Mouse (Mus musculus): ENCODE results near the gene Hdgfl3.

The Hdgfl3 gene

GRCm38 (mm10) chr7:81934267-81934745, at the start of gene Hdgfl3:
Gene Hdgfl3 (minus strand): TSS chr7:81934473.
- DNase-seq (ENCODE audit: low spot score in 2 of 2), result peak; percentile 67 to 77

DNA sequence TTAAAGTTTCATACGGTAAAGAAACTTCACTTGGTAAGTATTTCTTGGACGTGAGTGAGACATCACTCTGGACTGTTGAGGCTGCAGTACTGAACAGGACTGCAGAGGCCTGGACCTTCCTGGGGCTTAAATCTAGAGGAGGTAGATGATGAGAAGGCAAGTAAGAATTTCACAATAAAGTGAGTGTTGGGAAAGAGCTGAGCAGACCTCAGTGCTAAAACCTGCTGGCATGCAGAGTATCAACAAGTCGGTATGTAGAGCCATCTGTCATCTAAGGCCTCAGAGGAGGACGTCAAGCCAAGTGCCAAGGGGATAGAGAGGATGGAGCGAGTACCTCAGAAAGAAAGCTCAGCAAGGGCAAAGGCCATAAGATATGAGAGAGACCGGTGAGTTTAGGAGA, 49.4 kb upstream of the Hdgfl3 start:
- DNase-seq (ENCODE audit: low spot score in 2 of 2), result no peak

GRCm38 (mm10) chr7:81978304-81978703, 44.0 kb upstream of the Hdgfl3 start:
- DNase-seq (ENCODE audit: low spot score in 2 of 2), result no peak

DNA sequence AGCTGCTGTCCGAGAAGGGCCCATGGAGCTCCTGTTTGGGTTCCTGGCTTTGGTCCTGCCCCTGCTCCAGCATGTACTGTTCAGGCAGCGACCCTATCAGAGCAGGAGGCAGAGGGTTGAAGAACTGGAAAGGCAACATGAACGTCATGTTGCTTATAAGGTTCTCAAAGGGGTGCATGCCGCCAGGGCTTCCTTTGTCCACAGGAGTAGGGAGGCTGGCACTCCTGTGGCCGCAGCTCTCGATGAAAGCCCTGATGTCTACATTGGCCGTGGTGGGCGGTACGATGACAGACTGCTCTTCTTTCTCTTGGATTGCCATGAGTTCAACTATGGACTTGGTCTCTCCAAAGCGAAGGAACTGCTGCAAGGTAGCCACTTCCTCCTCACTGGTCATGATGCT, 40.3 kb upstream of the Hdgfl3 start:
- no peak for DNase-seq (ENCODE audit: low spot score in 2 of 2)

DNA sequence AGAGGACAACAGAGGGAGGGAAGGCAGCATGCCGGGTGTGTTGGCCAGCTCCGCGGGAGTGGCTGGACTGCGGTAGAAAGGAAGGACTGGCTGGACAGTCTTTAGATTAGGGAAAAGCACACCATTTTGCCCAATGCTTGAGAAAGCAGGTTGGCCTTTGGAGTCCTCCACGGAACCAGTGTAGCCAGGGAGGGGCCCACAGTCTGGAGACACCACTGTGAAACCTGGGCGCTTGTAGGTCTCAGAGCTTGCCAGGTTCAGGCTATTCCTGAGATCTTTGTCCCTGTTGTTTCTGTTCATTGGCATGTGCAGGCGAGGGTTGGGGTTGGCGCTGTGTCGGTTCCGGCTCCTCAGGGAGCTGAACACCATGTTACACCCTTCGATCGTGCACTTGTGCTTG, 39.7 kb upstream of the Hdgfl3 start:
- no peak for DNase-seq (ENCODE audit: low spot score in 2 of 2)

DNA sequence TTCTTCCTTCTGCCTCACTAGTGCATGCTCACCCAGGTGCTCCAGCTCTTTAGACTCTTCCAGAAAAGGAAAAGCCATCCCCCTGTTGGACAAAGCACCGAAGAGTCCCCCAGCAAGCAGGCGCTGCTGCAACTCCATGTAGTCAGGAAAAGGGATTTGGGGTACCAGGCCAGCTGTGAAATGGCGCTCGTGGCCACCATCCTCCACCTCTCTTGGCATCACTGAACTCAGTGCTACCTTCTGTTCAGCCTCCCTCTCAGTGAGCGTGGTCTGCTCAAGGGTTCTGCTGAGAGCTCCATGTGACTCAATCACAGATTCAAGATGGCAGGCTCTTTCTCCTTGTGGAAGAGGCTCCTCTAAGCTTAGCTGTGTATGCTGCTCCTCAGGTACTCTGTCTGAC, 39.1 kb upstream of the Hdgfl3 start:
- no peak for DNase-seq (ENCODE audit: low spot score in 2 of 2)

GRCm38 (mm10) chr7:81968975-81969374, 34.7 kb upstream of the Hdgfl3 start:
- DNase-seq (ENCODE audit: low spot score in 2 of 2), result no peak

GRCm38 (mm10) chr7:81968451-81968850, 34.2 kb upstream of the Hdgfl3 start:
- DNase-seq (ENCODE audit: low spot score in 2 of 2), result no peak

DNA sequence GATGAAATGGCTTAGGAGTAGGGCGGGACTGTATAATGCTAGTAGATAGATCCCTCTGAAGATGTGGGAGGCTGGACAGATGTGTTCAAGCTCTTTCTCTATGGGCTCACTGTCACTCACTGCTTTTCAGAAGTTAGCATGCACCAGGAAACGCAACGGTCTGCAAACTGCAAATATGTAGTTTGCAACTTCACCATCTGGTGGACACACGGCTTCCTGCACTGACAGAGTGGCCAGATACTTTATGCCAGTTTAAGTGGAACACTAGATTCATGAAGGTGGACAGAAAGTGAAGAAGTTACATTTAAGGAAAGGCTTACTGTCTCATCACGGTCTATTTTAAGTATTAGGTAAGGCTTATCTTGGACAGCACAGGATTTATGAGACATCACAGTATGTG, 31.9 kb upstream of the Hdgfl3 start:
- no peak for DNase-seq (ENCODE audit: low spot score in 2 of 2)

DNA sequence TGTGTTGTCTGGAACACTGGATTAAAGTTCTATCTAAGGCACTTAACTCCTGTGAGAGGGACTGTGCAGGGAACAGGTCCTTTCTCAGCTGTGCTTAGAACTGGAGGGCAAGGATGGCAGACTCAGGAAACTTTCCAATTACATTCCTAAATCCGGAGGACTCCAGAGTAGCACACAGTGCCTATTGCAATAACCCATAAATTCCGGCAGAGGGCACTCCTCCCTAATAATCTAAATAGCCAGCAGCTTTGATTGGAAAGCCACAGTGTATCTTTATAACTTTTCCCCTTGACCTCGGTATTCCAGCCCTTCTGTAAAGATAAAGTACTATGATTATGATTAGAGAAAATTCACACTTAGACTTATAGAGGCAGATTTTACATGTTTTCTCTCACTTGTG, 25.4 kb upstream of the Hdgfl3 start:
- DNase-seq (ENCODE audit: low spot score in 2 of 2), result peak in 1 of 2 experiments; percentile 52

DNA sequence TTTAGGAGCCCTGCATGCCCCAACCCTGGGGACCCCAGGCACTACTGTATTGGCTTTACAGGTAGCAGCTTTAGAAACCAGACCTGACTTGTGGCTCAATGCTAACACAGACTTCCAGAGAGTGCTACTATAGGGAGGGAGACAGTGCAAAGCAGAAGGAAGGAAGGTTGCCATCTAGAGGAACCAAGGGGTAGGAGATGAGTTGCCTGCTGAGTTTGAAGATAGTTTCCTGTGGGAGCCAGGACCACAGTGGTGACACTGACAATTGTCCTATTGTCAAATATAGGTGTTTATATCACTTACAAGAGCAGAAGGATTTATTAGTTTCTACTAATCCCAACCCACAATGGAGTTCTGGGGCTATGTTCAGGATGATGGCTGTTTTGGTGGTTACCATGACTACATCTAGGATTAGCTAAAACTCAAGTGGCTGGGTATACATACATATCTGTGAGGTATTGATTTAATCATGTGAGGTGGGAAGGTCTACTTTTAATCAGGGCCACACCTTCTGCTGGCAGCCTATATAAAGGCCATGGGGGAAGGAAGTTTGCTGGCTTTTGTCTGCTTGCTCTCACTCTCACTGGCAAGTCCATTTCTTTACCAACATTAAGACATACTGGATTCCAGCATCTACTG, 20.1 kb upstream of the Hdgfl3 start:
- peak in 1 of 2 experiments; percentile 56 for DNase-seq (ENCODE audit: low spot score in 2 of 2)

- DNase-seq (ENCODE audit: low spot score in 2 of 2), result peak in 1 of 2 experiments; percentile 53
Observed at GRCm38 (mm10) chr7:81950499-81950898, 16.2 kb upstream of the Hdgfl3 start.

GRCm38 (mm10) chr7:81945398-81945797, 11.1 kb upstream of the Hdgfl3 start:
- DNase-seq (ENCODE audit: low spot score in 2 of 2), result no peak

DNA sequence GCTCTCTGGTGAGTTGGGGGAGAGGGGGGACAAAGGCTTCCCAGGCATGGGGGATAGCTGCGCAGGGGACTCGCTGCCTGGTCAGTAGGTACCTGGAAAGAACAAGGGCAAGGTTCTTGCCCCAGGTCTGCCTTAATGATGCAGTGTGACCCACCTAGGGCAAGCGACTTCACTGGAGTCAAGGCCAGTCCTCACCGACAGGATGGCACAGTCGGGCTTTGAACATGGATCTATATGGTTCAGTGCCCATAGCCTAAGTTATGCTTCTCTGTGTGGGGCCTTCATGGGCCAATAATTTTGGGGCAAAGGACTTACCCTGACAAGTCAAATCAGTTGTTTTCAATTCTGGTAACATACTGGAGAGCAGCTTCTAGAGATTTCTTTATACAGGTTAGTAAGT, 533 bp upstream of the Hdgfl3 start:
- DNase-seq (ENCODE audit: low spot score in 2 of 2), result no peak

DNA sequence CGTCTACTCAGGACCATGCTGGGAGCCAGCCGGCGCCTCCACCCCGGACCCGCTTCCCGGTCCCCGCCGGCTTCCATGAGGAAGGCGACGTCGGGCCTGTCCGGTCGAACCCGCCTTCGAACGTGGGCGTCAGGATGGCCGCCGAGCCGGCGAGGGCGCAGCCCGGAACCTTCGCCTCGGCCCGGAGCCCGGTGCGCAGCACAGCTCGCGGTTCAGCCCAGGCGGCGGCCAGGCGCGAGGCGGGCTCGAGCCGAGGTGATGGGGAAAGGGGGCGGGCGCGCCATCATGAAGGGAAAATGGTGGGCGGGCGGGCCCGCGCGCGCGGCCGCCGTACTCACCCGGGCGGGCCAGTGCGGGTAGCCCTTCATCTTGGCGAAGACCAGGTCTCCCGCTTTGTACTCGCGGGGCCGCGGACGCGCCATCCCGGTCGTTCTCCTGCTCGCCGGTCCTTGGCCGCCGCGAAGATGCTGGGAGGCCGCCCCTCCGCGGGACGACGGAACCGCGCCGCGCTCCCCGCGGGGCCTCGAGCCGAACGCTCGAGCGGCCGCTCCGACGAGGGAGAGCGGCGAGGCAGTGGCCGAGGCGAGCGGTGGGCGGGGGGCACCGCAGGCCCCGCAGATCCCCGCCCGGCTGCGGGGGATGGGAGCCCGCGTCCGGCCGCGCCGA, 539 bp downstream of the Hdgfl3 start:
- peak; percentile 58 to 59 for DNase-seq (ENCODE audit: low spot score in 2 of 2)

- DNase-seq (ENCODE audit: low spot score in 2 of 2), result peak in 1 of 2 experiments; percentile 36
Observed at GRCm38 (mm10) chr7:81933061-81933600, 1.1 kb downstream of the Hdgfl3 start.

DNA sequence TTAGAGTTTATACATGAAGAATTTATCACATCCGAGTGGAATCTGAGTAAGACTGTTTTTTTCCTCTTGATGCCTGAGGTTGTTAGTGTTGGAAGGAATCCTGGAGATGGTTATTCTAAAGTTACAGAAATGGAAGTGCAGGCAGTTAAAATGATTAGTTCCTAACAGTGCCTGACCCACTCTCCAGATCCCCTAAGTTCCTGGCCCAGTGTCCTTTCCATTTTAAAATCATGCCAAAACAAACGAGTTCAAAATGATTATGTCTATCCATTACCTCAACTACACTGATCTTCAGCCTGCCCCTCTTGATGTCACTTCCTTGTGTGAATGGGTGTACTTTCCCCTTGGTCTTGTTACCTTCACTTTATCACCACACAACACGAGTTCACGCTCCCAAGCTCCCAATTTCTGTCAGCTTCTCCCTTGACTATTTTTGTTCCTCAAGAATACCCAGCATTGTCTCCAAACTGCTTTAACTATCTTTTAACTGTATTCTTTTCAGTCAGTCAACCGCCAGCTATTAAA, 1.7 kb downstream of the Hdgfl3 start:
- no peak for DNase-seq (ENCODE audit: low spot score in 2 of 2)

DNA sequence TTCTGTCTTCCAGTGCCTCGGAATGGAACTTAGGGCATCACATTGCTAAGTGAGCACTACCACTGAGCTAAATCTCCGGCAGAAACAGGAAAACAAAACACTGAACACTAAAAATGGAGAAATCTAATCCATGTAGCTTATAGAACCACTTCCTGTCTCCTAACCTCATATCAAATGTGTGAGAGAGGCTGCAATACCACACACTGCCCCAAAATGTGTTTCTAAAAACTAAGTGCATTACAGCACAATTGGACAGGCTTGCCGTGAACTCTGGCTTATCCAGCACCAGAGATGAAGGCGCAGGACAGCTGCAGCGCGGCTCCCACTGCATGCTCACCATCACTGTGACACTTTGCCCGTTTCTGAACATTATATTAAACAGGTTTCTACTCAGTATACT, 5.3 kb downstream of the Hdgfl3 start:
- DNase-seq (ENCODE audit: low spot score in 2 of 2), result no peak

GRCm38 (mm10) chr7:81921379-81921952, 12.8 kb downstream of the Hdgfl3 start:
- no peak for DNase-seq (ENCODE audit: low spot score in 2 of 2)

GRCm38 (mm10) chr7:81920314-81920713, 14.0 kb downstream of the Hdgfl3 start:
- DNase-seq (ENCODE audit: low spot score in 2 of 2), result no peak

DNA sequence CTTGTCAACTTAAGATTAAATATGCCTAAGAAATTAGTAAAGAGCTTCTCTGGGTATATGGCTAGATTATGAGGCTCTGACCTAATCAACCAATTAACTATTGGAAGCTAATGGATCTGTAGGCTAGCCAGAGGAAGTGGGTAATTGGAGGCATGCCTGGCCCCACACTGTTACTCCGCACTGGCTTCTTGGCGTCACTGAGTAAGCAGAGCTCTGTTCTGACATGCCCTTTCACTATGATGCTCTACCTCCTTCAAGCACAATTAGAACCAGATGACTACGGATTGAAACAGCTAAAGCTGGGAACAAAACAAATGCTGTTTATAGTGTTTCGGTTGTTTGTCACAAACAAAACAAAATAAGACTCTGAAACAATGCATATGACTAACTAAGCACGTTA, 16.0 kb downstream of the Hdgfl3 start:
- no peak for DNase-seq (ENCODE audit: low spot score in 2 of 2)

DNA sequence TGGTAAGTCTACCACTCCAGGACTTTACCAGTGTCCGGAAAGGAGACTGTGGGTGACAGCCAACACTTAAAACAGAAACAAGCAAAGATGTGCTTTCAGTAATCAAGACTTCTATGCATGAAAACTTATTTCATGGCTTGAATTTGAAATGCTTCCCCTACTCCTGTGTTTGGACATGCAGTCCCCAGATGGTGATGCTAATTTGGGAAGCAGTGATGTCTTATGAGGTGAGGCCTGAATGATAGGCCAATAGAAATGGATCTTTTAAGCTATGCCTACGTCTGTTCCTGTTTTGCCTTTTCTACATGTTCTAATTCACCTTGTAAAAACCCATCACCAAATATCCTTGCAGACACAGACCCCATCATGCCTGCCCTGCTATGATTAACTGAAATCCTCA, 29.3 kb downstream of the Hdgfl3 start:
- DNase-seq (ENCODE audit: low spot score in 2 of 2), result no peak

DNA sequence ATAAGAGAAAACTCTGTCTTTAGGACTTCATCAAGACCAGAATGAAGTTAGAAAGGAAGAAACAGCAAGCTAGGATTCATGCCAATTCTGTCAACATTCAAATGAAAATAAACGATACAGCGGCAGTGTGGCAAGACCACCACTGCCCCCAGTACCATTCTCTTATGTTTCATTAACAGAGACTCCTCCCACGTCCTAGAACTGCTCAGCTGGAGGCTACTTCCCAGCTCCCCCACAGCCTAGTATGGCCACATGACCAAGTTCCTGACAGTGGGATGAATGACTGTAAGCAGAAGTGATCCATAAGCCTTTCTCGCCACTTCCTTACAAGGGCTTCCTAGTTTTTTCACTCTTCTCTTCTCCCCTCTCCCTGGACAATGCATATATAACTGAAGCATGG, 30.2 kb downstream of the Hdgfl3 start:
- no peak for DNase-seq (ENCODE audit: low spot score in 2 of 2)

Data from frontal cortex, postnatal 36 days (tissue).